ENCODE assay signal across 26 mouse cellular contexts in genomic region chr6:49873556-49873955, GRCm38 (mm10). TPM values are rescaled to one million over a fixed set of nuclear protein-coding genes. Genes with fewer than 3 reads are reported as not detected.
DNase-seq lines count a peak whose midpoint lies in the region; ATAC-seq and TF ChIP-seq lines count a peak whose summit lies in the region.
"Had no signal": no experiment of that assay in that cellular context is flagged by ENCODE, and none has a peak within 500 bp of the region (broad histone marks: within the 10 kb centered on the region; RNA-seq: fewer than 3 reads in every experiment).

No protein-coding gene starts in this region.

- no peaks in the 10 kb centered on the region for H3K4me1 ChIP-seq in kidney, adult 2 months (ENCODE audit: control insufficient read depth, insufficient read depth, low read length)
- H3K4me1 ChIP-seq in forebrain, embryonic 11.5 days (replicated peaks; ENCODE audit: control insufficient read depth, insufficient read depth, low read length): peaks cover 4% of the 10 kb centered on the region; the same call in 1 of the 2 replicates
- H3K4me1 ChIP-seq: hindbrain, embryonic 15.5 days; stomach, embryonic 15.5 days had no signal

- no peaks in the 10 kb centered on the region for H3K36me3 ChIP-seq in kidney, adult 2 months (ENCODE audit: control insufficient read depth, insufficient read depth, low read length)
- no peaks in the 10 kb centered on the region for H3K36me3 ChIP-seq in forebrain, embryonic 11.5 days (ENCODE audit: control insufficient read depth, insufficient read depth, low read length)
- H3K36me3 ChIP-seq: embryonic facial prominence, embryonic 13.5 days; hindbrain, embryonic 15.5 days; limb, embryonic 10.5 days; midbrain, embryonic 15.5 days; stomach, embryonic 15.5 days had no signal

- 58% methylated on average over 1 of the region's 1 CpGs for WGBS in kidney, adult 2 months
- 84% methylated on average over 1 of the region's 1 CpGs for WGBS in forebrain, embryonic 11.5 days

- no peak overlapping the region for H3K9ac ChIP-seq in forebrain, embryonic 11.5 days (ENCODE audit: low read length)
- H3K9ac ChIP-seq: embryonic facial prominence, embryonic 13.5 days; hindbrain, embryonic 15.5 days; midbrain, embryonic 15.5 days; stomach, embryonic 15.5 days had no signal

- no peak for TF ChIP-seq POLR2A in kidney, adult 2 months (IDR thresholded peaks at IDR 0.05; ENCODE audit: low read depth, low read length)

- no peak for ATAC-seq in megakaryocyte progenitor cell, adult 5-6 weeks (replicated peaks; ENCODE audit: poor library complexity)
- ATAC-seq in forebrain, embryonic 11.5 days (replicated peaks; ENCODE audit: low FRiP score): no peak
- ATAC-seq: forebrain, embryonic 14.5 days; intestine, embryonic 16.5 days; midbrain, embryonic 15.5 days had no signal

- H3K27me3 ChIP-seq in kidney, adult 2 months (replicated peaks; ENCODE audit: control insufficient read depth, insufficient read depth, low read length): no peaks in the 10 kb centered on the region
- H3K27me3 ChIP-seq in forebrain, embryonic 11.5 days (ENCODE audit: control insufficient read depth, insufficient read depth, low read length): no peaks in the 10 kb centered on the region
- H3K27me3 ChIP-seq: embryonic facial prominence, embryonic 13.5 days; hindbrain, embryonic 15.5 days; midbrain, embryonic 15.5 days; stomach, embryonic 15.5 days had no signal

- no peak overlapping the region for H3K4me3 ChIP-seq in kidney, adult 2 months (ENCODE audit: insufficient read depth, low read depth, low read length)
- no peak overlapping the region for H3K4me3 ChIP-seq in forebrain, embryonic 11.5 days (ENCODE audit: low read depth, low read length)
- H3K4me3 ChIP-seq: embryonic facial prominence, embryonic 13.5 days; hindbrain, embryonic 15.5 days; layer of hippocampus, adult 2 months; limb, embryonic 10.5 days; megakaryocyte, embryonic 14.5 days; midbrain, embryonic 15.5 days; myocyte; stomach, embryonic 15.5 days had no signal

- DNase-seq in adrenal gland, adult 8-10 months: peak; percentile 2
- DNase-seq in adrenal gland, postnatal 14 days: no peak
- peak; percentile 67 for DNase-seq in kidney, adult 2 months
- no peak for DNase-seq in kidney, postnatal 25 days
- DNase-seq in hindlimb bud, embryonic 11.5 days (ENCODE audit: extremely low spot score, low read depth, low spot score): peak; percentile 10
- DNase-seq in kidney, postnatal 14 days: peak; percentile 66
- no peak for DNase-seq in forebrain, embryonic 11.5 days (ENCODE audit: low spot score)
- DNase-seq: adrenal gland, postnatal 36 days; cerebellum, adult 9-10 months; right cerebral cortex, postnatal 4 days; thymus, adult 18-20 months; thymus, postnatal 36 days had no signal

- H3K27ac ChIP-seq in kidney, adult 2 months (ENCODE audit: insufficient read depth, low read depth, low read length): no peak overlapping the region
- H3K27ac ChIP-seq in forebrain, embryonic 11.5 days (ENCODE audit: low read depth, low read length): no peak overlapping the region
- H3K27ac ChIP-seq: embryonic facial prominence, embryonic 13.5 days; hindbrain, embryonic 15.5 days; layer of hippocampus, adult 2 months; limb, embryonic 10.5 days; midbrain, embryonic 15.5 days; stomach, embryonic 15.5 days had no signal

- no peak overlapping the region for H3K4me2 ChIP-seq in forebrain, embryonic 11.5 days (ENCODE audit: low read depth, low read length, severe bottlenecking)
- H3K4me2 ChIP-seq: embryonic facial prominence, embryonic 13.5 days; heart, embryonic 11.5 days; hindbrain, embryonic 15.5 days; midbrain, embryonic 15.5 days; stomach, embryonic 15.5 days had no signal

- TF ChIP-seq CTCF in kidney, adult 2 months (conservative IDR thresholded peaks at IDR 0.05; ENCODE audit: insufficient read depth, insufficient read length, low read depth, low read length): no peak

- H3K9me3 ChIP-seq in forebrain, embryonic 11.5 days (ENCODE audit: control insufficient read depth, low read length): no peaks in the 10 kb centered on the region
- H3K9me3 ChIP-seq: embryonic facial prominence, embryonic 13.5 days; hindbrain, embryonic 15.5 days; limb, embryonic 10.5 days; megakaryocyte, embryonic 14.5 days; midbrain, embryonic 15.5 days; stomach, embryonic 15.5 days had no signal

RNA-seq across cellular contexts. Expression of gene Npy, which starts 51.0 kb away (rescaled TPM):
- total RNA-seq in adrenal gland, adult 8-10 months (2022): 1,000 to 10,000 TPM in 1 of 4 experiments, 100 to 1,000 TPM in 3; 630 to 1,061 (median 752) TPM
- total RNA-seq in adrenal gland, postnatal 14 days (2021): 492 and 562 TPM in 2 replicates
- 172 and 186 TPM in 2 replicates for polyA plus RNA-seq in kidney, adult 2 months (2012; rRNA removed)
- total RNA-seq in megakaryocyte progenitor cell, adult 5-6 weeks (2015): not detected in 2 replicates
- total RNA-seq in megakaryocyte progenitor cell, adult 5-6 weeks (2017): not detected in 2 replicates
- 3.6 and 7.1 TPM in 2 replicates for polyA plus RNA-seq in forebrain, embryonic 11.5 days (2014; fragmentation: Nextera tagmentation; extraction: Ambion mirVana)
- total RNA-seq: hematopoietic stem cell, adult 5-6 weeks; liver, adult 2 months had no signal
- polyA plus RNA-seq: limb, embryonic 10.5 days; liver, adult 2 months; myocyte had no signal

Comparison
In these comparisons a context has a peak if more than half of its experiments do, and no peak if none do; other contexts are left out.
1. DNase-seq: peak in adrenal gland, adult 8-10 months (single experiment), kidney, adult 2 months (single experiment), hindlimb bud, embryonic 11.5 days (single experiment) and kidney, postnatal 14 days (single experiment); none in adrenal gland, postnatal 14 days (single experiment), kidney, postnatal 25 days (0 of 2) and forebrain, embryonic 11.5 days (single experiment).
2. RNA of gene Npy, which starts 51.0 kb away (total RNA-seq): 630 to 1,061 TPM in adrenal gland, adult 8-10 months and 492 to 562 TPM in adrenal gland, postnatal 14 days; not detected in megakaryocyte progenitor cell, adult 5-6 weeks; every median in the first group is over 100 times any median in the second.